Mouse (Mus musculus) midbrain, embryonic 12.5 days (tissue): Measurements from ENCODE around the gene Trmt61a. TPM values are rescaled to one million over a fixed set of nuclear protein-coding genes. Genes with fewer than 3 reads are reported as not detected.
A peak's percentile ranks its signal among the peaks of the same experiment; 100 is the strongest.

ENCODE experiments used
- ATAC-seq: fragments of 200-750 bp; cut with Nextera tagmentation; 2 replicates; pipeline ENCODE4 v1.8.0; 2017; ENCODE audit warnings: low read depth, moderate TSS enrichment, moderate library complexity; ENCODE audit not compliant: low FRiP score
- H3K27ac ChIP-seq: fragments of 300-500 bp; sonication (generic); replicated peaks from 2 replicates; pipeline ENCODE4 v1.5.1; 2016; ENCODE audit warnings: mild to moderate bottlenecking
- H3K27me3 ChIP-seq: fragments of 300-500 bp; sonication (generic); 2 replicates; pipeline ENCODE4 v1.6.1; 2016; ENCODE audit warnings: mild to moderate bottlenecking
- H3K36me3 ChIP-seq: fragments of 300-500 bp; sonication (generic); 2 replicates; pipeline ENCODE4 v1.6.1; 2016
- H3K4me1 ChIP-seq: fragments of 300-500 bp; sonication (generic); 2 replicates; pipeline ENCODE4 v1.6.1; 2016
- H3K4me2 ChIP-seq: fragments of 300-500 bp; sonication (generic); replicated peaks from 2 replicates; pipeline ENCODE4 v1.6.1; 2016; ENCODE audit warnings: mild to moderate bottlenecking, moderate library complexity
- H3K4me3 ChIP-seq: fragments of 300-500 bp; sonication (generic); 2 replicates; pipeline ENCODE4 v1.5.1; 2016; ENCODE audit warnings: mild to moderate bottlenecking
- H3K9ac ChIP-seq: fragments of 300-500 bp; sonication (generic); replicated peaks from 2 replicates; pipeline ENCODE4 v1.6.1; 2016; ENCODE audit warnings: mild to moderate bottlenecking, moderate library complexity
- H3K9me3 ChIP-seq: fragments of 300-500 bp; sonication (generic); 2 replicates; pipeline ENCODE4 v1.6.1; 2016; ENCODE audit warnings: mild to moderate bottlenecking
- WGBS: fragments of 180-500 bp; shearing (Covaris S2); methylation state at CpG from one replicate; pipeline ENCODE4 v1.1.7; 2016; 5-methylcytosine and 5-hydroxymethylcytosine counted together
- polyA plus RNA-seq: library from polyadenylated mRNA; unstranded; fragments of >200 nt; fragmentation: Nextera tagmentation; extraction: Ambion mirVana; gene quantifications from 2 replicates; pipeline ENCODE4 v1.2.1, GENCODE M21; 2016

The Trmt61a gene
- polyA plus RNA-seq, 1 experiment from 2014 or later, result 11.8 TPM

DNA sequence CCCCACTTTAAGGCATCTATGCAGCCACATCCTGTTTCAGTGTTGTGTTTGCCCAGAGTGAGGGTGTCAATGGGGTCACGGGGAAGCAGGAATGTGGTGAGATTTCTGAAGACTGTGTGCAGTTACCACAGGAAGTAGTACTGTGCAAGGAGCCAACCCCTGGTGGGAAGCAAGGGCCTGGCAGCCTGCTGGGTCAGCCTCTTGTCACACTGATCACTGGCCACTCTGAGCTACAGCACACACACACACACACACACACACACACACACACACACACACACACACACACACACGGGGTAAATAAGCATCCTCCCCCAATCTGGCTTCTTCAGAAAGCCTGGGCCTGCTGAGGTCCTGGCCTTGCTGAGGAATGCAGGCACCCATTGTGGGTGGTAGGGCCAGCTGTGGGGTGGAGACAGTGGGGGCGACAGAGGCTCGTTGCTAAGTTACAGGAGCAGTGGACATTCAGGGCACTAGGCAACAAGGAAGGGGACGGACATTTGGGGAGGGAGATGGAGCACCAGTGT is 13.5 kb downstream of the Trmt61a start:
- H3K27ac ChIP-seq, result peak overlapping the region; percentile 99
- H3K27me3 ChIP-seq, result no peaks in the 10 kb centered on the region
- H3K9ac ChIP-seq, result 0 out of 2 replicates have a peak overlapping the region, but pooled peaks have one; percentile 24
- H3K4me3 ChIP-seq, result no peak overlapping the region
- H3K9me3 ChIP-seq, result no peaks in the 10 kb centered on the region
- peaks cover 86% of the 10 kb centered on the region for H3K4me1 ChIP-seq
- 4% methylated on average over 5 of the region's 5 CpGs for WGBS
- 0 out of 2 replicates have a peak overlapping the region, but pooled peaks have one; percentile 21 for H3K4me2 ChIP-seq
- ATAC-seq, result no peak
- H3K36me3 ChIP-seq, result no peaks in the 10 kb centered on the region

DNA sequence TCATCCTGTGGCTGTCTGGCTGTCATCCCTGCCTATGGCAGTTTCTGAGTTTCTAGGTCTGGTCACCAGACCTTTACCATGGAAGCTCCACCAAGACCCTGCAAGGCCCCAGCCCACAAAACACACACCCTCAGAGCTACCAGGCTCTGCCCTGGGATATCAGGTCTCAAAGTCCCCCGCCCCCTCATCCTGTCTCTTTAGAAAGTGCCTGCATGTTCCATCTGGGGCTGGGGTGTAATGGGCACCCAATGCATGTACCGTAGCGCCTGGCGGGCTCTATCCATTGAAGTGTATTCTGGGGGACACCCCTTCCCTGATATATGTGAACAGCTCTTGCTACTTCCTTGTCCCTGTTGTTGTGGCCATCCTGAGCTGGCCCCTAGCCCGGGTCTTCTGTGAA is 15.0 kb downstream of the Trmt61a start:
- Histone ChIP-seq H3K27ac (peak overlapping the region; percentile 99), H3K9me3 (no peaks in the 10 kb centered on the region), H3K27me3 (no peaks in the 10 kb centered on the region), H3K4me2 (peak overlapping the region; percentile 48), H3K4me1 (peaks cover 71% of the 10 kb centered on the region), H3K36me3 (no peaks in the 10 kb centered on the region), H3K9ac (peak overlapping the region; percentile 20; the same call in 1 of the 2 replicates), H3K4me3 (no peak overlapping the region)
- 70% methylated on average over 5 of the region's 5 CpGs for WGBS
- ATAC-seq, result no peak

DNA sequence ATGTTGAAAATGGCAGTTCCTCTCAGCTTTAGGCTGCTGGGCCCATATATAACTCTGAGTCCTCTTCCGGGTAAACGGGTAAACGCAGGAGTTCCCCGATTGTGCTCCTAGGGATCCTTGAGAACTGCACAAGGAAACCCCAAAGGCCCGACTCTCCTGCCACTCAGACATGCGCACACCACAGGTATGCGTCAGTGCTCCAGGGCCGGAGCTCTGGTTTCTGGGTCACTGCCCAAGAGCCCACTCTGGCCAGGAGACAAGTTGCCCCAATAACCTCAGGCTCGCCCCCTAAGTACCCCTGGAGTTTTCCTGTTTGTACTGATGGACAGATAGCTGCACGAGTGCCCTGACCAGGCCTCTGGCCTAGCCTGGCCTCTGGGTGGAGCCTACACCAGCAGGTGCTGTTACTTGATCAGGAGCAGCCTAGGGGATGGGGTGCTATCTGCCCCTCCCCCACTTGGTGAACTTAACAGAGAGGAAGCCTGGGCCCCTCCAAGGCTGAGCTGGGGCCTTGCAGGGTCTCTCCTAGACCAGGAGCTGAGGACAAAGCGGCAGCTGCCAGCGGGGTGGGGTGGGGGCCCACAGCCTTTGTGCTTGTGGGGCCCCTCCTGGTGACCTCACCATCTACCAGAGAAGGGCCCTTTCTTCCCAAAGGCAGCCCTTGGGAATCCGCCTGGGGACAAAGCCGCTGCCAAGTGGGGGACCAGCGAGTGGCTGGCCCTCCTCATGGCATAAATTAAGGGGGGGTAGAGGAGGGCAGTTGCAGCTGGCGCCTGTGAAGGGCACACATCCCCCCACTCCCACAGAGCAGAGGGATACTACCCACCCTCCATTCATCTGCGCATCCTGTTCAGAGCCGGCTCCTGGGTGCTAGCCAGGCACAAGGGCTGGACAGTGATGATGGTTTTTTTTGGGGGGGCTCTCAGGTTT is 15.7 kb downstream of the Trmt61a start:
- peak overlapping the region; percentile 13; the same call in 1 of the 2 replicates for H3K4me3 ChIP-seq
- peak; percentile 88 for ATAC-seq

DNA sequence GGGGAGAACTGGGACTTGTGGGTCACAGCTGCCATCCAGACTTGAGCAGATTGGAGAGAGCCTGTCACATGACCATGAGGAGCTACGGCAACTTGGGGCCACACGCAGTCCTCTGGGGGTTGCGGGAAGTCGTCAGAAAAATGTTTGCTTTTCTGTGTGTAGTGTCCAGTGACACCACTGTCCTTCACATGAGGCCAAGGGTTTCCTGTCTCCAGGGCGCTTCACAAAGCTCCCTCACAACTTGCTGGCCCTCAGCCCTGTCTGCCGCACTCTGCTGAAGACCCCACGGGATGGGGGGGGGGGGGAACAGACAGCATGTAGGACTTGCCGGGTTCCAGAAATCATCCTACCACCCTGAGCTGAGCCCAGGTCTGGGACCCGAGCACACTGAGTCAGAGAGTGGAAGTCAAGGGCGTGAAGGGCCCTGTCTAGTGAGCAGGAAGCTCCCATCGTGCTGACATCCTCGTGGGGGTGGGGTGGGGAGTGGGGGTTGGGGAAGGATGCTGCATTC is 16.4 kb downstream of the Trmt61a start:
- 2% methylated on average over 12 of the region's 12 CpGs for WGBS
- peak overlapping the region; percentile 99 for H3K27ac ChIP-seq
- H3K4me1 ChIP-seq, result peaks cover 65% of the 10 kb centered on the region
- H3K9me3 ChIP-seq, result no peaks in the 10 kb centered on the region
- peak overlapping the region; percentile 13 for H3K4me3 ChIP-seq
- peak overlapping the region; percentile 16 for H3K9ac ChIP-seq
- peak; percentile 7 for ATAC-seq
- H3K36me3 ChIP-seq, result no peaks in the 10 kb centered on the region
- peak overlapping the region; percentile 48 for H3K4me2 ChIP-seq
- no peaks in the 10 kb centered on the region for H3K27me3 ChIP-seq

More for the DNA sequence above, 15.7 kb downstream of the Trmt61a start:
- no peaks in the 10 kb centered on the region for H3K27me3 ChIP-seq
- H3K4me1 ChIP-seq, result peaks cover 65% of the 10 kb centered on the region
- WGBS, result 7% methylated on average over 17 of the region's 18 CpGs
- peak overlapping the region; percentile 20 for H3K9ac ChIP-seq
- no peaks in the 10 kb centered on the region for H3K9me3 ChIP-seq
- peak overlapping the region; percentile 99 for H3K27ac ChIP-seq
- peak overlapping the region; percentile 48 for H3K4me2 ChIP-seq
- H3K36me3 ChIP-seq, result no peaks in the 10 kb centered on the region

DNA sequence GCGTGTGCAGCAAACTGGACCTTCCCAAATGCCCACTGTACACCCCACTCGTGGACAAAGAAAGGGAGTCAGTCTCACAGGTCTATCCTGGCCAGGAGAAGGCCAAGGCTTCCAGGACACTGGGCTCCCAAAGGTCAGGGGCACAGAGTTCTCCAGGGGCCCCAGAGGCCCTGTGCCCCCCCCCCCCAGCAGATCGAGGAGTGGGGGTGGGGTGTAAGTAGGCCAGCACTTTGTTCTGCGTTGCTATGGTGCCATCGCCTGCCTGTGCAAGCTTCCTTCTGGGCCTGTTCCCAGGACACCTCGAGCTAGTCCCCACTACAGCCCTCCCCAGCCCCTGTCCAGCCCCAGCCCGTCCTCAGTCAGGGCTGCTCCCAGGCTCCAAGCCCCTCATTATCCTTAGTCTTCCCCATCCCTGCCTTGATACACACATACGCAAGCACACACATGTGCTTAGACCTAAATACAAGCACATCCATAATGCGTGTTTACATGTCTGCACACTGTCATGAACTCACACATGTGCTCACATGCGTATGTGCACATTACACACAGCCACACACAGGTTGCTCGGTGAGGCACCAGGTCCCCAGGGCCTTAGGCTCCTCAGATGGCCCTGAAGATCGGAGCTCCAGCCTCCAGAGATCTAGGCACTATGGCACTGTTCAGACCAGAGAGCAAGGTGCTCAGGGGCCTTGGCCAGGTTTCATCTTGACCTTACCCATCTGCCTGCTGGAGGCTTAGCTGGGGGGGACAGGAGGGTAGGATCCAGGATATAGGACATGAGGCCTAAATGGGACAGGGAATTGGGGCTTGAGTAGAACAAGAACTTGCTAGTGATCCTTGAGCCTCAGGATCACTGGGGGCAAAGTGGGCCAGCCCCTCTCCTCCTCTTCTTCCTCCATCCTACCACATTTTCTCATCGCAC is 17.2 kb downstream of the Trmt61a start:
- Histone ChIP-seq H3K4me1 (peaks cover 62% of the 10 kb centered on the region), H3K36me3 (no peaks in the 10 kb centered on the region), H3K27ac (peak overlapping the region; percentile 99), H3K9ac (peak overlapping the region; percentile 16), H3K9me3 (no peaks in the 10 kb centered on the region), H3K27me3 (no peaks in the 10 kb centered on the region), H3K4me3 (peak overlapping the region; percentile 13; the same call in 1 of the 2 replicates), H3K4me2 (peak overlapping the region; percentile 48)
- WGBS, result 27% methylated on average over 13 of the region's 13 CpGs
- peak; percentile 42 for ATAC-seq

DNA sequence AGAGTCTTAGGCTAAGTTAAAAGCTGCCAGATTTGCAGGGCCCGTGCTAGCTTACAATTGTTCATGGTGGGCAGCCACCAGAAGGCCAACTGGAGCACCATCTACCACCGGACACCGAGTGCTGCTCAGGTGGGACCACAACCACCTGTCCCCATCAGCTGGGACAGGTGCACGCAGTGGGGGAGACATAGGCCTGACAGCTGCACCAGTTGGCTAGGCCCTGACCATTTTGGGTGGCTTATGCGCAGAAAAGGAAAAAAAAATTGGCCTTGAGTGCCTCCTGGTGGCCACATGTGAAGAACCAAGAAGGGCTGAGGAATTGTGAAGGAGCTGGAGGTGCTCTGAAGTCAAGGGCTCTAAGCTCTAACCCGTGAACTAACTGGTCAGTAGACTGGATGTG is 18.3 kb downstream of the Trmt61a start:
- H3K4me2 ChIP-seq, result no peak overlapping the region
- H3K4me3 ChIP-seq, result no peak overlapping the region
- ATAC-seq, result no peak
- H3K4me1 ChIP-seq, result peaks cover 51% of the 10 kb centered on the region
- H3K27ac ChIP-seq, result peak overlapping the region; percentile 99
- no peaks in the 10 kb centered on the region for H3K27me3 ChIP-seq
- no peaks in the 10 kb centered on the region for H3K36me3 ChIP-seq
- 0 out of 2 replicates have a peak overlapping the region, but pooled peaks have one; percentile 12 for H3K9ac ChIP-seq
- WGBS, result 17% methylated on average over 6 of the region's 6 CpGs
- H3K9me3 ChIP-seq, result no peaks in the 10 kb centered on the region

DNA sequence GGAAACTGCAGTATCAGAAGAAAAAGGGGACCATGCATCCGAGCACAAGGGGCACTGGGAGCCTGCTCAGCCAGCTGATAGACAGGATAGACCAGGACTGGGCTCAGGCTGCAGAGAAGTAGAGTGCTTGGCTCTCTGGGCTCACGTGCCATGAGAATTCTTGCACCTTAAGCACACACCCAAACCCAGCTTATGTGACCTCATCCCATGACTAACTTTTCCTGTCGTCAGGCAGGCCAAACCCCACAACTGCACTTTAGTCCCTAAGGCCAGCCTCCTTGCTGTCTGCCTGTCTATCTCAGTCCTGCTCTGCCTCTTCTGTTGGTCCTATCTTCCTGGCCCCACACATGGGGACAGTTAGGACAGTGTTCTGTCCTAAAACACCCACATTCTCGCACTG is 19.8 kb downstream of the Trmt61a start:
- no peaks in the 10 kb centered on the region for H3K36me3 ChIP-seq
- H3K27ac ChIP-seq, result no peak overlapping the region
- H3K27me3 ChIP-seq, result no peaks in the 10 kb centered on the region
- WGBS, result 71% methylated on average over 4 of the region's 4 CpGs
- 0 out of 2 replicates have a peak overlapping the region, but pooled peaks have one; percentile 28 for H3K9ac ChIP-seq
- no peak overlapping the region for H3K4me3 ChIP-seq
- no peak for ATAC-seq
- H3K4me2 ChIP-seq, result no peak overlapping the region
- H3K9me3 ChIP-seq, result no peaks in the 10 kb centered on the region
- peaks cover 36% of the 10 kb centered on the region for H3K4me1 ChIP-seq

DNA sequence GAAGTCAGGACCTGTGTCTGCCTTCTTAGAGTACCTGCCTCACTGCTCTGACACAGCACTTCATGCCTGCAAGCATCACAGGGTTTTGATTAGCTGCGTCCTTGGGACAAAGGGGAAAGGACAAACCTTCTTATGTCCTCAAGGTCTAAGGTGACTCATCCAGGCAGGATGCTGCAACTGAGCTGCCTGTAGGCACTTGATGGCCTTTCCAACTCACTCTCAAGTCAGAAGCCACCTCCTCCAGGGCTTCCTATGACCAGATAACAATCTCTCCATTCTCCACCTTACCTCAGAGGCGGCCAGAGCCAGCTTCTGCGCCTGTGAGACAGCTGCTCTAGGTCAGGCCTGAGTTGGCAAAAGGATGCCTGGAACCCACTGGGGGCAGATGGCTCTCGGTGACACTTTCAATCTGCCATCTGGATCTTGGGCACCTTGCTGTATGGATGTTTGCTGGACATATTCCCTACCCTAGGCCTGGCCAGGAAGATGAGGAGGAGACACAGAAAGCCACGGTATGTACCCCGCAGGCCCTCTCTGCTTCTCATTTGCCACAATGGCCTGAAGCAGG is 20.5 kb downstream of the Trmt61a start:
- no peak overlapping the region for H3K27ac ChIP-seq

DNA sequence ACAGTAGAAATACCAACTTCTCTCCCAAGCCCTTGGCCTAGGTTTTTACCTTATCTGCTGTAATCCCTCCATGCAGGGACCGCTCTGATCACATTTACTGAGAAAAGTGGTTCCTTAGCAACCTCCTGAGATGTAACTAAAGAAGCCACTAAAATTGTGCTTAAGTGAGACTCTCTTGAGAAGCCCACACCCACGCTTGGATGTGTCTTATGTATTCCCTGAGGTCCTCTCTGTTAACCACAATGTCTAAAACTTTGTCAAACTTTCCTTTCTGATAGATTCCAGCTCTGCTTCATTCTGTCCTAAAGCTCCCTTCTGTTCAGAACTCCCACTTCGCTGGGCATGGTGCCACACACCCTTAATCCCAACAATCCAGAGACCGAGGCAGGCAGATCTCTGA is 21.6 kb downstream of the Trmt61a start:
- Histone ChIP-seq H3K27ac (no peak overlapping the region), H3K36me3 (no peaks in the 10 kb centered on the region), H3K4me2 (no peak overlapping the region), H3K4me1 (peaks cover 18% of the 10 kb centered on the region), H3K27me3 (no peaks in the 10 kb centered on the region), H3K9me3 (no peaks in the 10 kb centered on the region), H3K9ac (no peak overlapping the region), H3K4me3 (no peak overlapping the region)
- no peak for ATAC-seq
- 80% methylated on average over 4 of the region's 4 CpGs for WGBS

More for the DNA sequence above, 20.5 kb downstream of the Trmt61a start:
- Histone ChIP-seq H3K36me3 (no peaks in the 10 kb centered on the region), H3K4me3 (no peak overlapping the region), H3K27me3 (no peaks in the 10 kb centered on the region), H3K4me2 (no peak overlapping the region), H3K9ac (0 out of 2 replicates have a peak overlapping the region, but pooled peaks have one; percentile 28), H3K9me3 (no peaks in the 10 kb centered on the region), H3K4me1 (peaks cover 29% of the 10 kb centered on the region)
- 90% methylated on average over 6 of the region's 6 CpGs for WGBS
- no peak for ATAC-seq

DNA sequence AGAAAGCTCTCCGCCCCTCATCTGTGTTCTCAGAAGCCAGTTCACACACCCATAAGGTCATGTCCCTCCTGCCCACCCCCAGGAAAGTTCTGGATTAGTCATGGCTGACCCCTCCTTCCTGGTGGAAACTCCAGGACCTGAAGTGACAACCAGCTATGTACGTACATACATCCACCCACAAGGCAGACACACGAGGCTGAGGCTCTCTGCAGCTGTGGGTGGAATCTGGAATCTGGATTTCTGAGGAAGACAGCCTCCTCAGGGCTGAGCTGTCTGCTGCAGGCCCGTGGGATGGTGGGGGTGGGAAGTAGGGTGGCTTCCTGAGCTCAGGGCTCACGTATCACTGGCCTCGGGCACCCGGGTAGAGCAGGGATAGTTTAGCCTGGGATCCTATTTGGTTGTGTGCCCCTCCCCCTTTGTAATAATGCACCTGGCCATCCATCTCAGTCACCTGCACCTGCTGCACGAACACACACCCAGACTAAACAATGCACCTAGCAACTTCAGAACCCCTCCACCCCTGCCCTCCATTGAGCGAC is 23.1 kb downstream of the Trmt61a start:
- no peak overlapping the region for H3K27ac ChIP-seq
- no peaks in the 10 kb centered on the region for H3K27me3 ChIP-seq
- peaks cover 6% of the 10 kb centered on the region; the same call in 1 of the 2 replicates for H3K36me3 ChIP-seq
- no peak overlapping the region for H3K4me3 ChIP-seq
- H3K9ac ChIP-seq, result 0 out of 2 replicates have a peak overlapping the region, but pooled peaks have one; percentile 20
- no peak overlapping the region for H3K4me2 ChIP-seq
- no peak for ATAC-seq
- H3K9me3 ChIP-seq, result no peaks in the 10 kb centered on the region
- H3K4me1 ChIP-seq, result peaks cover 3% of the 10 kb centered on the region
- WGBS, result 73% methylated on average over 9 of the region's 9 CpGs

DNA sequence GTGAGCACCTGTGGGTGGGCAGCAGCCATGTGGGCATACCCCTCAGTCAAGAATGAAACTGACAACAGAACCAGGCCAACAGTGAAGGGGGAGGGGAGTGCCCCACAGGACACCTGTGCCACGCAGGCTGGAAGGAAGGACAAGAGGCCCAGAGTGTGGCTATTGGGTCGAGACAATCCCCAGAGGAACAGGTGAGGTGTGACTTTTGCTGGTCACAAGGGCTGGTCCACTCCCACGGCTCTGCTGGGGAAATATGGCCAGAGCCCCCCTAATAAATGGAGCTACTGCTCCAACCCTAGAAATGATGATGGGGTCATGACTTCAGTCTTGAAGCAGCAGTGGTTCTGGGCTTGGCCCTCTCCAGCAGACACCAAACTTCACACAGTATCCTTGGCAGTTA is 25.4 kb downstream of the Trmt61a start:
- H3K36me3 ChIP-seq, result peaks cover 24% of the 10 kb centered on the region; the same call in 1 of the 2 replicates
- H3K27me3 ChIP-seq, result no peaks in the 10 kb centered on the region
- H3K27ac ChIP-seq, result no peak overlapping the region
- H3K4me3 ChIP-seq, result no peak overlapping the region
- 84% methylated on average over 3 of the region's 3 CpGs for WGBS
- no peak for ATAC-seq
- no peak overlapping the region for H3K9ac ChIP-seq
- no peaks in the 10 kb centered on the region; the same call in 1 of the 2 replicates for H3K4me1 ChIP-seq
- H3K9me3 ChIP-seq, result no peaks in the 10 kb centered on the region
- H3K4me2 ChIP-seq, result no peak overlapping the region
